Mouse (Mus musculus): ENCODE results near the gene Ddx41. TPM values are rescaled to one million over a fixed set of nuclear protein-coding genes. Genes with fewer than 3 reads are reported as not detected.

The Ddx41 gene
- polyA plus RNA-seq, 1 experiment, result not detected

DNA sequence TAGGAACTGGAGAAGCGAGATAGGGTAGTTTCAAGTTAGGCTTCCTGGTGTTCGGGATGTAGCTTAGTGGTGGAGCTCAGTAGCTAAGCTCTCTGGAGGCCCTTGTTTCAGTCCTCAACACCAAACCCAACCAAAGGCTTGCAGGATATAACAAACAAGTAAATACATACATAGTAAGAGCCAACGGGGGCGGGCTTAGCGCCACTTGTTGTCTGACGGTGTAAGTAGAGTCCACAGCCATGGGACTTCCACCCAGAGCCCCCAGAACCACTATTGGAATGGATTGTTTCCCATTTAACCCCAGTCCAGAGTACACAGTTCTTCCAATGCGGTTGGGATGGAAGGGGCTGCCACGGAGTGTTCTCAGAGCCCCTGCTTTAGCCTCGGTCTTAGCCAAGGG is 22.6 kb downstream of the Ddx41 start:
- 34% methylated on average over 9 of the region's 9 CpGs for WGBS
- Histone ChIP-seq H3K4me3 (ENCODE audit: insufficient read depth, low read depth, low read length) (no peak overlapping the region), H3K27ac (ENCODE audit: insufficient read depth, low read depth, low read length) (no peak overlapping the region), H3K4me1 (ENCODE audit: control insufficient read depth, insufficient read depth, low read length) (peaks cover 28% of the 10 kb centered on the region)
- TF ChIP-seq POLR2A (IDR thresholded peaks at IDR 0.05; ENCODE audit: insufficient read depth, low read depth, low read length), result no peak
- no peak for TF ChIP-seq CTCF (IDR thresholded peaks at IDR 0.05; ENCODE audit: insufficient read depth, low read depth, low read length)

DNA sequence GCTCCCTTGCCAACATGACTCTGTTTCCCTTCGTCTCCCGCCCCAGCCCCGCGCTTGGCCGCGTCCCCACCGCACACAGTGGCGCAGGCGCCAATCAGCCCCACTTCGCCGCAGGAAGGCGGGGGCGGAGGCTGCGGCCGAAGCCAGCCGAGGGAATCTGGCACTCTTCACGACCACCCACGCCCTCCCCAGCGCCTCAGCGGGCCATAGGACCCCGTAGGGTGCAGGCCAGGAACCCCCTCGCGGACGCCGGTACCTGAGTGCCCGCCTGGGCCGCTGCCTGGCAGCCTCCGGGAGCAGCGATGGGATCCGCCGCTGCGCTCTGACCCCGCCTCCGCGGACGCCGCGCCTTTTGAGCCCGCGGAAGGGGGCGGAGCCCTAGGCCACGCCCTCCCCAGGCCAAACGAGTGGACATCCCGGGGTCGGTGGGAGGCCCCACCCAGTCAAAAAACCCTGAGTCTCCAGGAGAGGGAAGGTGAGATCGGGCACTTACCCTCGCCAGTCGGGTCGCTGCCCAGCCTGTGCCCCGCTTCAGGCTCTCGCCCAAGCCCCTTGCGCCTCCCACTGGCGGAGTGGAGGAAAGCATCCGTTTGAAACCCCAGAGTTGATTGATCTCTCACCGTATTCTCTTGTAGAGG is 23.2 kb downstream of the Ddx41 start, which contains the start of gene Pdlim7:
Gene Pdlim7, minus strand, starts transcription at position 566 of the 638 bp plus-strand sequence.
- Histone ChIP-seq H3K27ac (ENCODE audit: insufficient read depth, low read depth, low read length) (peak within 1 kb of the TSS; percentile 73), H3K4me3 (ENCODE audit: insufficient read depth, low read depth, low read length) (peak within 1 kb of the TSS; percentile 79), H3K4me1 (ENCODE audit: control insufficient read depth, insufficient read depth, low read length) (peaks cover 28% of the 10 kb centered on the region)
- WGBS, result under 1% methylated on average over 55 of the region's 55 CpGs
- TF ChIP-seq CTCF (IDR thresholded peaks at IDR 0.05; ENCODE audit: insufficient read depth, low read depth, low read length), result peak; percentile 100
- peak; percentile 98 for TF ChIP-seq POLR2A (IDR thresholded peaks at IDR 0.05; ENCODE audit: insufficient read depth, low read depth, low read length)

GRCm38 (mm10) chr13:55512379-55513031 is 24.0 kb downstream of the Ddx41 start:
- Histone ChIP-seq H3K4me1 (ENCODE audit: control insufficient read depth, insufficient read depth, low read length) (peaks cover 32% of the 10 kb centered on the region), H3K4me3 (ENCODE audit: insufficient read depth, low read depth, low read length) (peak overlapping the region; percentile 79), H3K27ac (ENCODE audit: insufficient read depth, low read depth, low read length) (no peak overlapping the region)
- WGBS, result 3% methylated on average over 25 of the region's 25 CpGs
- TF ChIP-seq POLR2A (IDR thresholded peaks at IDR 0.05; ENCODE audit: insufficient read depth, low read depth, low read length) (0 out of 2 replicates have a peak, but pooled peaks have one; percentile 15), CTCF (IDR thresholded peaks at IDR 0.05; ENCODE audit: insufficient read depth, low read depth, low read length) (no peak)

DNA sequence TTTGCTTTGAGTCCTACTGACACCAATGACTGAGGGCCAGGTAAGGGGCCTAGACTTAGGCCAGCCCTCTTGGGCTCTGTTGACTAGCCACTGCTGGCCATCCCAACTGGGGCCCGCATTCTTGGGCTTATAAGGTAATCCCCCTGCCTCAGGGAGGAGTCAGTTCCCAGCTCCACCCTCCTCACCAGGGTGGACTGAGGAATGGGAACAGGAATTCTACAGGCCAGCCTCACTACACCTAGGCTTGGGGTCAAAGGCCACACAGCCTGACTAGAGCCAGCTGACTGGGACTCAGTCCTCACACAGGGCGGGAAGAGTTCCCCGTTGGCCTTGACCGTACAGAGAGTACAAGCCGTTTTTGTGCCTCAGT is 25.0 kb downstream of the Ddx41 start:
- TF ChIP-seq CTCF (IDR thresholded peaks at IDR 0.05; ENCODE audit: insufficient read depth, low read depth, low read length), result no peak
- no peak for TF ChIP-seq POLR2A (IDR thresholded peaks at IDR 0.05; ENCODE audit: insufficient read depth, low read depth, low read length)
- no peak overlapping the region for H3K4me3 ChIP-seq (ENCODE audit: insufficient read depth, low read depth, low read length)
- H3K27ac ChIP-seq (ENCODE audit: insufficient read depth, low read depth, low read length), result no peak overlapping the region
- H3K4me1 ChIP-seq (ENCODE audit: control insufficient read depth, insufficient read depth, low read length), result peaks cover 38% of the 10 kb centered on the region
- WGBS, result 62% methylated on average over 5 of the region's 5 CpGs

DNA sequence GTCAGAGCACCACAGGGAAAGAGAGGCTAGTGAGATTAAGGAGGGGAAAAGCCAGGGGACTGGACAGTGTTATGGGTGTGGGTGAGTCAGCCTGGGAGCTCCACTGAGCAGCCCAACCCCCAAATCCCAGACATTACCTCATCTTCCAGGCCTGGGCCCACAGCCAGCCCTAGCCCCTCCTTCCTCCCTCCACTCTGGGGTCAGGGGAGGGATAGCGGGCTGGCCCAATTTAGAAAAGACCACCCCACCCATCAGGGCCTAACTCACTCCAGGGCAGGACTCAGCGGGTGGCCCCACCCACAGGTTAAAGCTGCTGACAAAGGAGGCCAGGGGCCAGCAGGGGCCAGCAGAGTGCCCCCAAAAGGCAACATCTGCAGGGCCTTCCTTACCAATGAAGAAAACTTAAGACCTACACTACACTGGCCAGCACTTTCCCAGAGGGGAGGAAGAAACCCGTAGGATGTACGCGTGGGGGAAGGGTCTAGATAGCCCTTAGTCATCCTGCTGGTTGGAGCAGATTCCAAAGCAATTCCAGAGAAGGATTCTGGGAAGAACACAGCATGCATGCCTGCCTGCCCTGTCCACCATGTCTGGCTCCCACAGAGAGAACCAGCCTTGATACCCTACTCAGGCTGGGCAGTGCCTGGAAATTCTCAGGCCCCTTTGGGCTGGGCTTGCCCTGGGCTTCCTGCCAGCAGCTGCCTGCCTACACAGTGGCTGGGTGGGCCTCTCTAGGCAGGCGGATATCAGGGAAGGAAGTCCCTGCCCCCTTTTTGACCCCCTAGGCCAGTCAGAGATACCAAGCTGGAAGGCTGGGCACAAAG is 25.6 kb downstream of the Ddx41 start:
- H3K27ac ChIP-seq (ENCODE audit: insufficient read depth, low read depth, low read length), result no peak overlapping the region
- no peak overlapping the region for H3K4me3 ChIP-seq (ENCODE audit: insufficient read depth, low read depth, low read length)
- 27% methylated on average over 6 of the region's 6 CpGs for WGBS
- peaks cover 38% of the 10 kb centered on the region for H3K4me1 ChIP-seq (ENCODE audit: control insufficient read depth, insufficient read depth, low read length)
- TF ChIP-seq CTCF (IDR thresholded peaks at IDR 0.05; ENCODE audit: insufficient read depth, low read depth, low read length) (no peak), POLR2A (IDR thresholded peaks at IDR 0.05; ENCODE audit: insufficient read depth, low read depth, low read length) (no peak)

DNA sequence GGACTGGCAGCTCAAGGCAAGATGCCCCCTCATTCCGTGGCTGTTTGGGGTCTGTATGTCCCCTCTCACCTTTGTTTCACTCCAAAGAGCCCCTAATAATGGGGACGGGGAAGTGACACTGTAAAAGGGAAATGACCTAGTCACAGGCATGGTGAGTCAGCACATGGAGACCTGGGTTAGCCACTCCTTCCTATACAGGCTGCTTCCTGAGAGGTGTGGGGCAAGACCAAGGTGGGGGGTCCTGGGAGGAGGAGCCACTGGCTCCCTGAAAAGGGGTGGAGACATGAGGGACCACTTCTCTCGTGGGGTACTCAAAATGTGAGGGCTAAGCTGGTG is 26.2 kb downstream of the Ddx41 start:
- Histone ChIP-seq H3K27ac (ENCODE audit: insufficient read depth, low read depth, low read length) (no peak overlapping the region), H3K4me3 (ENCODE audit: insufficient read depth, low read depth, low read length) (no peak overlapping the region), H3K4me1 (ENCODE audit: control insufficient read depth, insufficient read depth, low read length) (peaks cover 38% of the 10 kb centered on the region)
- TF ChIP-seq POLR2A (IDR thresholded peaks at IDR 0.05; ENCODE audit: insufficient read depth, low read depth, low read length) (no peak), CTCF (IDR thresholded peaks at IDR 0.05; ENCODE audit: insufficient read depth, low read depth, low read length) (no peak)
- 43% methylated on average over 3 of the region's 3 CpGs for WGBS

- H3K4me3 ChIP-seq (ENCODE audit: insufficient read depth, low read depth, low read length), result no peak overlapping the region
- no peak for TF ChIP-seq CTCF (IDR thresholded peaks at IDR 0.05; ENCODE audit: insufficient read depth, low read depth, low read length)
- TF ChIP-seq POLR2A (IDR thresholded peaks at IDR 0.05; ENCODE audit: insufficient read depth, low read depth, low read length), result no peak
- H3K27ac ChIP-seq (ENCODE audit: insufficient read depth, low read depth, low read length), result no peak overlapping the region
- H3K4me1 ChIP-seq (ENCODE audit: control insufficient read depth, insufficient read depth, low read length), result peaks cover 35% of the 10 kb centered on the region
- 93% methylated on average over 10 of the region's 10 CpGs for WGBS
These were observed 27.9 kb downstream of the Ddx41 start for GRCm38 (mm10) chr13:55508531-55508930.

DNA sequence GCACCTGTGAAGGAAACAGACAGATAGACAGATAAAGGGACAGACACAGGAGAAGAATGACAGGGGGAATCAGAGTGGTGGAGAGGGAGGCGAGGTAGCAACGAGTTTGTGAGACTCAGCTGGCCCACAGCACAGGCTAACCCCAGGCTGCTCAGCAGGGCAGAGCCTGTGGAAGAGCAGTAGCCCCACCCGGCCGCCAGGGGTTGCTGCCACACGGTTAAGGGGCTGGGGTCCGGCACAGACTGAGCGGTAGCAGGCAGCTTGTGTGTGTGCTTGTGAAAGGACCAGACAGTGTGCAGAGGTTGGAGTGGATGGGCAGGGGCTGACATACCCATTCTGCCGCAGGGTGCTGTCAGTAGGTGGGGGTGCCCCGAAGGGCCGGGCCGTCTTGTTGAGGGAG is 28.6 kb downstream of the Ddx41 start:
- H3K4me1 ChIP-seq (ENCODE audit: control insufficient read depth, insufficient read depth, low read length), result peaks cover 35% of the 10 kb centered on the region
- H3K27ac ChIP-seq (ENCODE audit: insufficient read depth, low read depth, low read length), result no peak overlapping the region
- TF ChIP-seq CTCF (IDR thresholded peaks at IDR 0.05; ENCODE audit: insufficient read depth, low read depth, low read length), result no peak
- no peak for TF ChIP-seq POLR2A (IDR thresholded peaks at IDR 0.05; ENCODE audit: insufficient read depth, low read depth, low read length)
- no peak overlapping the region for H3K4me3 ChIP-seq (ENCODE audit: insufficient read depth, low read depth, low read length)
- 65% methylated on average over 11 of the region's 11 CpGs for WGBS

- no peak overlapping the region for H3K4me3 ChIP-seq (ENCODE audit: insufficient read depth, low read depth, low read length)
- TF ChIP-seq CTCF (IDR thresholded peaks at IDR 0.05; ENCODE audit: insufficient read depth, low read depth, low read length), result no peak
- no peak for TF ChIP-seq POLR2A (IDR thresholded peaks at IDR 0.05; ENCODE audit: insufficient read depth, low read depth, low read length)
- no peak overlapping the region for H3K27ac ChIP-seq (ENCODE audit: insufficient read depth, low read depth, low read length)
- 45% methylated on average over 10 of the region's 10 CpGs for WGBS
- peaks cover 25% of the 10 kb centered on the region for H3K4me1 ChIP-seq (ENCODE audit: control insufficient read depth, insufficient read depth, low read length)
These were observed 29.8 kb downstream of the Ddx41 start for GRCm38 (mm10) chr13:55506697-55507096.

Data from olfactory bulb, adult 2 months (tissue).